Mouse (Mus musculus): ENCODE data around the gene Dnajb12.

DNA sequence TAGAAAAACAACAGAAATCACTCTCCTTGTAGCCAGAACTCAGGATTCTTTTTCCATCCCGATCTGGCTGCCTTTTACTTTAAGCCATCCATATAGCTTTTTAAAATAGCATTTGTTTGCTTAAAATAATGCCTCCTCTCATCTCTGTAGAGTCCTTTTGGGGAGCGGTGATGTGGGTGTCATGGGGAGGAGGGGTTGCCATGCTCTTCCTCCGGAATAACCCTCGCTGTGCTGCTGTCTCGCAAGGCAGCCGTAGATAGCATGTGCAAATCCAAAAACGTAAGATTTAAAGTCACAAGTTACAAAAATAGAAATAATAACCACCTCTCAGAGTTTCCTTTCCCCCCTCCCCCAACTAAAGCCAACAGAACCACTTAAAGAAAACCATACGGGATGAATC is 37.9 kb upstream of the Dnajb12 start:
- TF ChIP-seq CTCF (IDR thresholded peaks at IDR 0.05; ENCODE audit: low read depth): no peak
- no peak for TF ChIP-seq EP300 (IDR thresholded peaks at IDR 0.05; ENCODE audit: low read depth)

All from liver, embryonic 14.5 days (tissue).